Mouse (Mus musculus): Measurements from ENCODE around the gene Aars2.

The Aars2 gene

DNA sequence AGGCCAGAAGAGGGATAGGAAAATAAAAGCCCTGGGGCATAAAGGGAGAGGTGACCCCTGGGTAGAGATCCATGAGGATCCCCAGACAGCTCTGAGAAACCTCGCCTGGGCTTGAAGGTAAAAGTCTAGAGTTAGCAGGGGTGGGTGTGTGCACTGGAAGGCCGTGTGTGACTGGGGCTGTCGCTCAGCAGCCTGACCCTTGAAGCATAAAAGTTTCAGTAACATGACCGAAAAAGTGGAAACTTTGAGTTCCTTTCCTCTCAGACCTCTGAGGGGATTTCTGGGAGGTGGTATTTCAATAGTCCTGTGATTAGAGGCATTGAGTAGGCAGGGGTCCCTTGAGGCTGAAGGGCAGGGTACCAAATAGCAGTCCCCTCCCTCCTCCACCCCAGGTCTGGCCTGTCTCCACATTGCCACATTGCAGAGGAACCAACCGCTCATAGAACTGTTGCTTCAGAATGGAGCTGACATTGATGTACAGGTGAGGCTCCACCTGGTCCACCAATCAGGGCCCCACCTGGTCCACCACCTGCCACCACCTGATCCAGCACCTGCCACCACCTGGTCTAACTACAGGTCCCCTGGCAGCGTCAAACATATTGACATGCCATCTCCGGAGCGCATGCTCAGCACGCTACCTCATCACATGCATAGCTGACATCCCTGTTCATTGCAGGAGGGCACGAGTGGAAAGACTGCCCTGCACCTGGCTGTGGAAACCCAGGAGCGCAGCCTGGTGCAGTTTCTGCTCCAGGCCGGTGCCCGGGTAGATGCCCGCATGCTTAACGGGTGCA, 53.3 kb downstream of the Aars2 start:
- DNase-seq: peak; percentile 76

GRCm38 (mm10) chr17:45563216-45563615, 56.6 kb downstream of the Aars2 start:
- DNase-seq: no peak

DNA sequence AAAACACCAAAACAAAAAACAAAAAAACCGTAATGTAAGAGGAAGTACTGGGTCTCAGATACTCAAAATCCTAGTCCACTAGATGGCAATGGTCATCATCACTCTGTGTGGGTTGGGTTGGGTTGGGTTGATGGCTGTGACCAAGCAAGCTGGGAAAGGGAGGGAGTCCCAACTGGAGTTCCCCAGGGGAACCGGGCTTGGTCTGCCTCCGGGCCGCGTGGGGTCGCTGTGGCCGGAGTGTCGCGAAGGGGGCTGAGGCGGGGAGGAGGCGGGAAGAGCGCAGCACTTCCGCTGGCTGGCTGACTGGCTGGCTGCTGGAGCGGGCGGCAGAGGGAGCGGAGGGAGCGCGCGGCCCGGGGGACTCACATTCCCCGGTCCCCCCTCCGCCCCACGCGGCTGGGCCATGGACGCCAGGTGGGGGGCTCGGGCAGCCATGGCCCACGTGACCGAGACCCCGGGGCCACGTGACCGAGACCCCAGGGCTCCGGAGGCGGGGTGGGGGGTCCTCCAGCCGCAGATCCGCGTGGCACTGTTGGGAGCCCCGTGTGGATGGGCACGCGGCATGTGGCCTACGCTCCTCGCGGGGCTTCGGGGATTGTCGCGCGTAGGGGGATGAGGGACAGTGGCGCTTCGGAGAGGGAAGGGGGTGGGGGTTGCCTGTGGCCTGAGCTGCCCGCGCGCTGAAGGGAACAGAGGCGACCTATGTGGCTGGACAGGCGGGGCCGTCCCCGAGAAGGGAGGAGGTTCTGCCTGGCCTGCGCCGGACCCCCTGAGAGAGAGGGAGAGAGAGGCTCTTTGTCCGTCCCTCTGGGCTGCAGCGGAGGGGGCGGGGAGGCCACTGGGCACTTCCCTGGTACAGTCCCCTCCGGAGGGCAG, 57.3 kb downstream of the Aars2 start, which contains the start of gene Slc35b2:
TSS of gene Slc35b2 (plus strand) at position 220 of the 876 bp plus-strand sequence.
- DNase-seq: peak; percentile 95 to 96

DNA sequence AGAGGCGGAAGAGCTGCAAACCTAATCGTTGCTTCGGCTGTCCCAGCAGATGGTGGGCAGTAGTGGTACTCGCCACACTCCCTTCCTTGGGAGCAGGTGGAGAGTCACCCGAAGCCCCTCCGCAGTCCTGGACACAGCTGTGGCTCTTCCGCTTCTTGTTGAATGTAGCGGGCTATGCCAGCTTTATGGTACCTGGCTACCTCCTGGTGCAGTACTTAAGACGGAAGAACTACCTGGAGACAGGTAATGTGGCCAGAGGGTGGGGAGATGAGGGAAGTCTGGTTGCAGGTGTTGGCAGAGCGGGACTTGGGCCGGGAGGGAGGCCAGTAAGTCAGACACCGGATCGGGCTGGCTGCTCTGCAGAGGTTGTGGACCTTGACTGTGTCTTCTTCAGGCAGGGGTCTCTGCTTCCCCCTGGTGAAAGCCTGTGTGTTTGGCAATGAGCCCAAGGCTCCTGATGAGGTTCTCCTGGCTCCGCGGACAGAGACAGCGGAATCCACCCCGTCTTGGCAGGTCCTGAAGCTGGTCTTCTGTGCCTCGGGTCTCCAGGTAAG, 58.0 kb downstream of the Aars2 start:
- DNase-seq: peak in 1 of 2 experiments; percentile 61

DNA sequence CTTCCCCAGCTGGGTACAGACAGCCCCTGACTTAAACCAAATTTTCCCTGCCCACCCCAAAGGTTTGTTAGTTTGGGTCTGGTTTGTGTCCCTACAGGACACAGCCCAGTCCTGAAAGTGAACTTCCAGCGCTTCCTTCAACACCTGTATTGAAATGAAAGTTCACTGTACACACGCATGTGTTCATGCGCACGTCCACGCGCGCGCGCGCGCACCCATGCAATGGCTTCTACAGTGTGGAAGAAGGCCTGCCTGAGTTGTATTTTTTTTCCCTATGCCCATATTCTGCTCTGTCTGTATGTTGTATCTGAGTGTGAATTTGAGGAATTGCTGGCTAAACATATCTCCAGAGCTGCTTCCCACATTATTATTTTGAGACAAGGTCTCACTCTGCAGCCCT, 58.5 kb downstream of the Aars2 start:
- DNase-seq: no peak

GRCm38 (mm10) chr17:45566031-45566359, 59.4 kb downstream of the Aars2 start:
- no peak for DNase-seq

- peak; percentile 58 to 59 for DNase-seq
These were observed 59.9 kb downstream of the Aars2 start for GRCm38 (mm10) chr17:45566360-45567161.

- peak in 1 of 2 experiments; percentile 24 for DNase-seq
These were observed 60.5 kb downstream of the Aars2 start for GRCm38 (mm10) chr17:45567162-45567601.

DNA sequence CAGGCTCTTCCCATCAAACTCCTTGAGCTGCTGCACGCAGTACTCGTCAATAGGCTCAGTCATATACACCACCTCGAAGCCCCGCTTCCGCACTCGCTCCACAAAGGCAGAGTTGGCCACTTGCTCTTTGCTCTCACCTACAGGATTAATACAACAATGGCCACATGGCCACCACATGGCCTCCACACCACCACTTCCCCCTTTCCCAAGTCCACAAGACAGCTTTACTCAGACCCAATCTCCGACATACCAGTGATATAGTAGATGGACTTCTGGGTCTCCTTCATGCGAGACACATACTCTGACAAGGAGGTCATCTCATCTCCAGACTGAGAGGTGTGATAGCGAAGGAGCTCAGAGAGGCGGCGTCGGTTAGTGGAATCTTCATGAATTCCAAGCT, 62.3 kb downstream of the Aars2 start:
- no peak for DNase-seq

DNA sequence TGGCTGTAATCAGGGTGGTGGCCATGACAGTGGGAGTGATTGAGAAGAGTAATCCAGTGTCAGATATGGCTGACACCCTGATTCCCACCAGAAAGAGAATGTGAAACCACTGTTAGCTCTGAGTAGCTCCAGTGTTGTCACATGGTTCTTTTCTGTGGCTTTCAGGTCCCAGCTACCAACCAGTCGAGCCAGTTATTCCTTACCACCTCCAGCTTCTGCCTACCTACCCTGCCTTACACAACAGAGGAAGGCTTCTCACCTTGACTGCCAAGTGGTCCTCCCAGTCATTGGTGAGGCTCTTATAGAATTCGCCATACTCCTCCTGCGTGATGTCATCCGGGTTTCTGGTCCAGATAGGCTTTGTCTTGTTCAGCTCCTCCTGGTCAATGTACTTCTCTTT, 63.4 kb downstream of the Aars2 start:
- DNase-seq: no peak
